Mouse (Mus musculus) lung, embryonic 16.5 days (tissue): ENCODE measurements around the gene Rcor2. TPM values are rescaled to one million over a fixed set of nuclear protein-coding genes. Genes with fewer than 3 reads are reported as not detected.

ENCODE experiments used
- ATAC-seq: fragments of 200-750 bp; cut with Nextera tagmentation; 2 replicates; pipeline ENCODE4 v1.8.0; 2017; ENCODE audit warnings: low read depth, mild to moderate bottlenecking, moderate library complexity
- H3K27ac ChIP-seq: fragments of 300-500 bp; sonication (generic); 2 replicates; pipeline ENCODE4 v1.5.1; 2014; ENCODE audit warnings: mild to moderate bottlenecking, control low read depth, low read length
- H3K27me3 ChIP-seq: fragments of 300-500 bp; sonication (generic); 2 replicates; pipeline ENCODE4 v1.6.1; 2014; ENCODE audit warnings: low read depth, low read length, mixed read lengths; ENCODE audit not compliant: control insufficient read depth, insufficient read depth
- H3K36me3 ChIP-seq: fragments of 300-500 bp; sonication (generic); 2 replicates; pipeline ENCODE4 v1.6.1; 2014; ENCODE audit warnings: low read length; ENCODE audit not compliant: control insufficient read depth, insufficient read depth
- H3K4me1 ChIP-seq: fragments of 300-500 bp; sonication (generic); replicated peaks from 2 replicates; pipeline ENCODE4 v1.6.1; 2014; ENCODE audit warnings: low read length, mixed read lengths; ENCODE audit not compliant: control insufficient read depth, insufficient read depth
- H3K4me2 ChIP-seq: fragments of 300-500 bp; sonication (generic); 2 replicates; pipeline ENCODE4 v1.6.1; 2014; ENCODE audit warnings: low read depth, low read length, control low read depth
- H3K4me3 ChIP-seq: fragments of 300-500 bp; sonication (generic); 2 replicates; pipeline ENCODE4 v1.5.1; 2014; ENCODE audit warnings: mild to moderate bottlenecking, low read length, control low read depth
- H3K9ac ChIP-seq: fragments of 300-500 bp; sonication (generic); 2 replicates; pipeline ENCODE4 v1.6.1; 2014; ENCODE audit warnings: low read length, control low read depth
- H3K9me3 ChIP-seq: fragments of 300-500 bp; sonication (generic); 2 replicates; pipeline ENCODE4 v1.6.1; 2016; ENCODE audit warnings: low read length; ENCODE audit not compliant: control insufficient read depth
- WGBS: fragments of 180-500 bp; shearing (Covaris S2); extraction: QIAGEN DNeasy Blood & Tissue Kit; methylation state at CpG from one replicate; pipeline ENCODE4 v1.1.7; 2014; 5-methylcytosine and 5-hydroxymethylcytosine counted together
- polyA plus RNA-seq: library from polyadenylated mRNA; unstranded; fragments of >200 nt; fragmentation: Nextera tagmentation; extraction: Ambion mirVana; gene quantifications from 2 replicates; pipeline ENCODE4 v1.2.1, GENCODE M21; 2015

Rcor2 gene
- polyA plus RNA-seq, 1 experiment from 2014 or later = 8.5 TPM

DNA sequence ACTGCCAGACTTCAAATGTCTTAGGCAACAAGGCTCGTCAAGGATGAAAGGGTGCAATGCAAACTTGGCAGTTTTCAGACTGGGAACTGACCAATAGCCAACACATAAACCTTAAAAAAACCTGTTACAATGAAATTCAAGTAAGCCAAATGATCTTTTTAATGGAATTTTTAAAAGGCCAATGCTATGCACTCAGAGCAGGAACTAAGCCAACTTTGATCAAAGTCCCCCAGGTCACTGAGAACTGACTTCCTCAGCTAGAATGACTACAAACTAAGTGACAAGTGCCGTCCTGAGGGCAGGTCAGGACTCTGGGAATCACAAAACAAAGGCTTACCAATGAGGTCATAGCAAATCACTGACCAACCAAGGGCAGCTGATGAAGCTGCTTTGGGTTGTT is 53.1 kb downstream of the Rcor2 start:
- WGBS = 41% methylated on average over 2 of the region's 2 CpGs
- Histone ChIP-seq H3K4me1 (peaks cover 8% of the 10 kb centered on the region), H3K27ac (no peak overlapping the region), H3K4me2 (no peak overlapping the region), H3K36me3 (no peaks in the 10 kb centered on the region), H3K9me3 (no peaks in the 10 kb centered on the region), H3K9ac (no peak overlapping the region), H3K27me3 (no peaks in the 10 kb centered on the region), H3K4me3 (no peak overlapping the region)
- ATAC-seq = no peak

DNA sequence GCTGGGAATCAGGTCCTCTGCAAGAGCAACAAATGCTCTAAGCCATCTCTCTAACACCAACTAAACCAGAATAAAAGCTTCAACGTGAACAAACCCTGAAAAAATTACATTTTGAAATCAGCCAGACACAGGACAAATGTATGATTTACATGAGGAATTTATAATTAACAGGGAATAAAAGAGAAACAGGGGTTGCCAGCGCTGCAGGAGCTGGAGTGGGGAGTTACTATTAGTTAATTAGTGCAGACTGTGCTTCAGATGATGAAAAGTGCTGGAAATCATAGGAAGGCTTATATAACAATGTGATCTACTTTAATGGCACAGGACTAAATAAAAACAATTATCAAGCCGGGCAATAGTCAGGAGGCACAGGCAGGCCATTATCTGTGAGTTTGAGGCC is 54.3 kb downstream of the Rcor2 start:
- H3K4me3 ChIP-seq = no peak overlapping the region
- no peak overlapping the region for H3K9ac ChIP-seq
- ATAC-seq = no peak
- no peak overlapping the region for H3K27ac ChIP-seq
- peaks cover 4% of the 10 kb centered on the region for H3K4me1 ChIP-seq
- 94% methylated on average over 3 of the region's 3 CpGs for WGBS
- no peaks in the 10 kb centered on the region for H3K27me3 ChIP-seq
- H3K36me3 ChIP-seq = no peaks in the 10 kb centered on the region
- no peak overlapping the region for H3K4me2 ChIP-seq
- H3K9me3 ChIP-seq = no peaks in the 10 kb centered on the region

Other genes starting within 250 kb of the Rcor2 start
- gene Fermt3, start 247.9 kb upstream of the Rcor2 start, polyA plus RNA-seq = 11.1 and 15.6 TPM in 2 replicates
- gene Stip1, start 227.4 kb upstream of the Rcor2 start, polyA plus RNA-seq = 220 and 243 TPM in 2 replicates
- 15.3 and 17.6 TPM in 2 replicates for gene Macrod1, start 210.5 kb upstream of the Rcor2 start, polyA plus RNA-seq
- 0.99 and 1.1 TPM in 2 replicates for gene Flrt1, start 161.6 kb upstream of the Rcor2 start, polyA plus RNA-seq
- 176 and 187 TPM in 2 replicates for gene Otub1, start 61.0 kb upstream of the Rcor2 start, polyA plus RNA-seq
- 899 and 904 TPM in 2 replicates for gene Cox8a, start 49.7 kb upstream of the Rcor2 start, polyA plus RNA-seq
- gene Naa40, start 26.1 kb upstream of the Rcor2 start, polyA plus RNA-seq = 54.3 and 56.1 TPM in 2 replicates
- 33.4 and 35.0 TPM in 2 replicates for gene Mark2, start 74.5 kb downstream of the Rcor2 start, polyA plus RNA-seq
- 24.8 and 25.7 TPM in 2 replicates for gene Spindoc, start 115.7 kb downstream of the Rcor2 start, polyA plus RNA-seq
- 5.0 TPM in 2 replicates for gene 2700081O15Rik, start 150.3 kb downstream of the Rcor2 start, polyA plus RNA-seq
- gene Rtn3, start 216.0 kb downstream of the Rcor2 start, polyA plus RNA-seq = 123 and 126 TPM in 2 replicates
- gene Atl3, start 226.7 kb downstream of the Rcor2 start, polyA plus RNA-seq = 17.2 and 21.2 TPM in 2 replicates